Mouse (Mus musculus) adrenal gland, adult 18-20 months (tissue): ENCODE measurements around the gene Fus. TPM values are rescaled to one million over a fixed set of nuclear protein-coding genes. Genes with fewer than 3 reads are reported as not detected.
"Not testable (repeated sequence)": the region's sequence is repeated elsewhere in the genome, so short reads cannot be mapped to it uniquely, and the experiment has no call there.

Experiments
- DNase-seq, 2 experiments: peaks; one replicate each; pipeline ENCODE4 v3.0.0; 2021 to 2022; ENCODE audit warnings: low spot score in 2 of 2
- total RNA-seq, 2 experiments: library from RNA; stranded (reverse); gene quantifications; 1 replicate in 1 of 2; 2 replicates in 1 of 2; pipeline ENCODE4 v1.2.3; 2021

Gene Fus
- total RNA-seq, 2 experiments from 2014 or later: 150 to 153 TPM

- not testable (repeated sequence) for DNase-seq
Measured at GRCm38 (mm10) chr7:127942097-127942496, 25.2 kb upstream of the Fus start.

GRCm38 (mm10) chr7:127944614-127945013 is 22.6 kb upstream of the Fus start:
- DNase-seq: no peak

- no peak for DNase-seq
Measured at GRCm38 (mm10) chr7:127946470-127947023, 20.7 kb upstream of the Fus start, which contains the start of gene Prss36. Gene Prss36, minus strand, starts transcription at chr7:127946725.

GRCm38 (mm10) chr7:127952864-127953581 is 14.2 kb upstream of the Fus start:
- no peak for DNase-seq

- DNase-seq: no peak
Measured at GRCm38 (mm10) chr7:127959364-127959763, 7.9 kb upstream of the Fus start.

GRCm38 (mm10) chr7:127966371-127966918 is 812 bp upstream of the Fus start:
- no peak for DNase-seq

GRCm38 (mm10) chr7:127967922-127968828 is 918 bp downstream of the Fus start:
- DNase-seq: peak; percentile 63 to 79

- no peak for DNase-seq
Measured at GRCm38 (mm10) chr7:127974413-127974930, 7.2 kb downstream of the Fus start.

GRCm38 (mm10) chr7:127978856-127979255 is 11.6 kb downstream of the Fus start:
- no peak for DNase-seq

GRCm38 (mm10) chr7:127980606-127981005 is 13.3 kb downstream of the Fus start:
- DNase-seq: no peak

- peak in 1 of 2 experiments; percentile 1 for DNase-seq
Measured at GRCm38 (mm10) chr7:127988904-127989303, 21.6 kb downstream of the Fus start.

GRCm38 (mm10) chr7:127991643-127992487 is 24.6 kb downstream of the Fus start:
- peak; percentile 65 to 74 for DNase-seq

- DNase-seq: peak in 1 of 2 experiments; percentile 10
Measured at GRCm38 (mm10) chr7:127992488-127993340, 25.5 kb downstream of the Fus start.

- peak; percentile 18 to 24 for DNase-seq
Measured at GRCm38 (mm10) chr7:127993341-127993977, 26.2 kb downstream of the Fus start, which contains the start of gene Pycard. Gene Pycard, minus strand, starts transcription at chr7:127993867.

- no peak for DNase-seq
Measured at GRCm38 (mm10) chr7:127999436-127999835, 32.2 kb downstream of the Fus start.

GRCm38 (mm10) chr7:128000068-128000950 is 33.1 kb downstream of the Fus start:
- no peak for DNase-seq

- no peak for DNase-seq
Measured at GRCm38 (mm10) chr7:128003098-128003497, 35.8 kb downstream of the Fus start.

GRCm38 (mm10) chr7:128003688-128004087 is 36.4 kb downstream of the Fus start, which contains the start of gene Trim72:
Gene Trim72, plus strand, starts transcription at chr7:128003949.
- DNase-seq: no peak
